Mouse (Mus musculus) ES-Bruce4 (cell line): ENCODE data around the gene Cntnap2. TPM values are rescaled to one million over a fixed set of nuclear protein-coding genes. Genes with fewer than 3 reads are reported as not detected.

Experiments used
- H3K27ac ChIP-seq: 2 replicates; pipeline ENCODE4 v1.5.1; 2012; ENCODE audit warnings: low read length, inconsistent platforms; ENCODE audit not compliant: insufficient read depth
- H3K27me3 ChIP-seq: 2 replicates; pipeline ENCODE4 v1.6.1; 2012; ENCODE audit warnings: mild to moderate bottlenecking, low read length, inconsistent platforms; ENCODE audit not compliant: control insufficient read depth, poor library complexity, insufficient read depth, severe bottlenecking
- H3K36me3 ChIP-seq: 2 replicates; pipeline ENCODE4 v1.6.1; 2012; ENCODE audit warnings: inconsistent platforms, mild to moderate bottlenecking, low read length, moderate library complexity; ENCODE audit not compliant: control insufficient read depth, poor library complexity, insufficient read depth, severe bottlenecking
- H3K4me1 ChIP-seq: one replicate; pipeline ENCODE4 v1.8.1; 2011; ENCODE audit warnings: low read length; ENCODE audit not compliant: control insufficient read depth, insufficient read depth
- H3K4me3 ChIP-seq: 2 replicates; pipeline ENCODE4 v1.5.1; 2011; ENCODE audit warnings: low read depth, mild to moderate bottlenecking, low read length
- H3K9ac ChIP-seq: 2 replicates; pipeline ENCODE4 v1.6.1; 2012; ENCODE audit warnings: low read depth, mild to moderate bottlenecking, inconsistent platforms; ENCODE audit not compliant: poor library complexity, severe bottlenecking
- H3K9me3 ChIP-seq: replicated peaks from 2 replicates; pipeline ENCODE4 v1.6.1; 2012; ENCODE audit warnings: mild to moderate bottlenecking, low read length, inconsistent platforms; ENCODE audit not compliant: control insufficient read depth, poor library complexity, insufficient read depth, severe bottlenecking
- CTCF ChIP-seq: IDR thresholded peaks from one replicate; pipeline ENCODE4 v1.8.1; 2011; ENCODE audit warnings: low read depth, low read length
- EP300 ChIP-seq: IDR thresholded peaks from 2 replicates; pipeline ENCODE4 v1.6.1; 2011; ENCODE audit warnings: low read depth, low read length; ENCODE audit not compliant: insufficient read depth
- POLR2A ChIP-seq: IDR thresholded peaks from one replicate; pipeline ENCODE4 v1.8.1; 2011; ENCODE audit warnings: low read length; ENCODE audit not compliant: insufficient read depth
- polyA plus RNA-seq: library from polyadenylated mRNA; stranded (reverse); fragments of >200 nt; gene quantifications from 2 replicates; pipeline ENCODE4 v1.2.4, GENCODE M21; 2011; ENCODE audit warnings: low read depth; ENCODE audit not compliant: missing spikeins, insufficient read depth, insufficient read length

Gene Cntnap2
- polyA plus RNA-seq, 1 experiment, result 4.8 TPM

GRCm38 (mm10) chr6:46414562-46414961 lies 1355.4 kb downstream of the Cntnap2 start:
- Histone ChIP-seq H3K4me3 (no peak overlapping the region), H3K9ac (no peak overlapping the region), H3K36me3 (no peaks in the 10 kb centered on the region), H3K27me3 (no peaks in the 10 kb centered on the region), H3K27ac (no peak overlapping the region), H3K9me3 (no peaks in the 10 kb centered on the region), H3K4me1 (no peaks in the 10 kb centered on the region)
- TF ChIP-seq POLR2A (no peak), CTCF (no peak), EP300 (no peak)

DNA sequence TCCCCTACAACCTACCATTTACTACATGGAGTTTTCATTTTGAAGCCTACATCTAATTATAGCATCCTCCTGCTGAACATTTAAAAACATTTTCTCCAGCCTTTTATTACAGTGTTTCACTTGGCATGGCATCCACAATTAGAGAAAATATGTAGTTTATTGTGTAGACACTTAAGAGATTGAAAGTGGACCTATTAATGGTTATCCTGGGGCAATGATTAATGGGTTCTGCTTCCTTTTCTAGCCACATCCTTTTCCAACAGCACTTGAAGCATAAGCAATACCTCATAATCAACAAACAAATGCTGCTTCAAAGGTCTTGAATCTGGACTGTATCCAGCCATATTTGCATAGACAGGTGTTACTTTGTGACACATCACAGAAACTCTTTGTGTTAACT lies 1360.7 kb downstream of the Cntnap2 start:
- no peak overlapping the region for H3K9ac ChIP-seq
- no peak overlapping the region for H3K4me3 ChIP-seq
- H3K27me3 ChIP-seq, result no peaks in the 10 kb centered on the region
- H3K9me3 ChIP-seq, result no peaks in the 10 kb centered on the region
- no peaks in the 10 kb centered on the region for H3K36me3 ChIP-seq
- no peaks in the 10 kb centered on the region for H3K4me1 ChIP-seq
- TF ChIP-seq CTCF (no peak), EP300 (no peak), POLR2A (no peak)
- H3K27ac ChIP-seq, result no peak overlapping the region

- no peak for TF ChIP-seq POLR2A
- TF ChIP-seq EP300, result no peak
- TF ChIP-seq CTCF, result no peak
- Histone ChIP-seq H3K4me1 (no peaks in the 10 kb centered on the region), H3K9me3 (no peaks in the 10 kb centered on the region), H3K4me3 (no peak overlapping the region), H3K27me3 (no peaks in the 10 kb centered on the region), H3K27ac (no peak overlapping the region), H3K36me3 (no peaks in the 10 kb centered on the region), H3K9ac (no peak overlapping the region)
Observed at GRCm38 (mm10) chr6:46420349-46420748, 1361.2 kb downstream of the Cntnap2 start.

- Histone ChIP-seq H3K27ac (no peak overlapping the region), H3K27me3 (no peaks in the 10 kb centered on the region), H3K9me3 (no peaks in the 10 kb centered on the region), H3K4me3 (no peak overlapping the region), H3K9ac (no peak overlapping the region), H3K4me1 (no peaks in the 10 kb centered on the region), H3K36me3 (no peaks in the 10 kb centered on the region)
- no peak for TF ChIP-seq CTCF
Observed at GRCm38 (mm10) chr6:46428231-46428630, 1369.1 kb downstream of the Cntnap2 start.

DNA sequence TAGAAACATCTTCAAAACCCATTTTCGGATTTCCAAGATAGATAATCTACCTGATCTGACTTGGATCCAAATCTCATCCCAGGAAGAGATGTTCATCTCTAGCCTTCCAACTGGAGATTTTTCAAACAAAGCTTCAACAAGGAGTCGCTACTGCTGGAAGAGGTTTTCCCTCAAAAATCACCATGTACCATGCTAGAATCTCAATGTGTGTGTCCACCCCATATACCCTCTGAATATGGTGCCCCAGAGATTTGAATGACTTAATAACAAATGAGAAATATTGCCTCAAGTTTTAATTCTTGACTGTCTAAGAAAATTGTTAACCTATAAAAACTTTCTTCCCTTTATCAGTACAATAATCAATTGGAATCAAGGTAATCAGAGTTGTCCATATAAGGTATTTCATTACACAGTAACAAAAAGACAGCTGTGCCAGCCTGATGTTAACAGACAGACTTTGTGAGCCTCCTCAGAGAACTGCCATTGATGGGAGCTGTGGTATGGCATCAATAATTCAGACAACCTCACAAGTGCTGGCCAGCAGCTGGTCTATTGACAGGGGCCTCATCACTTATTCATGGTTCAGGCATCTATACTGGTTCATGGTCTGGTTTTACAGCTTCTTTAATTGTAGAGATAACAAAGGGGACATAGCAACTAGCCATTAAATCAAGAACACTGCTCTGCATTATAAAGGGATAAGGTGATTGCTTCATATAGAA lies 1391.9 kb downstream of the Cntnap2 start:
- no peak overlapping the region for H3K4me3 ChIP-seq
- TF ChIP-seq POLR2A (no peak), EP300 (no peak), CTCF (no peak)
- no peaks in the 10 kb centered on the region for H3K9me3 ChIP-seq

GRCm38 (mm10) chr6:46472683-46473082 lies 1413.5 kb downstream of the Cntnap2 start:
- TF ChIP-seq POLR2A, result no peak
- TF ChIP-seq CTCF, result no peak
- TF ChIP-seq EP300, result no peak
- H3K9me3 ChIP-seq, result no peaks in the 10 kb centered on the region
- H3K27me3 ChIP-seq, result no peaks in the 10 kb centered on the region
- H3K36me3 ChIP-seq, result no peaks in the 10 kb centered on the region
- no peak overlapping the region for H3K4me3 ChIP-seq
- no peaks in the 10 kb centered on the region for H3K4me1 ChIP-seq
- no peak overlapping the region for H3K9ac ChIP-seq
- H3K27ac ChIP-seq, result no peak overlapping the region

More for the DNA sequence above, 1391.9 kb downstream of the Cntnap2 start:
- H3K9ac ChIP-seq, result no peak overlapping the region
- no peaks in the 10 kb centered on the region for H3K27me3 ChIP-seq
- no peaks in the 10 kb centered on the region for H3K36me3 ChIP-seq
- H3K27ac ChIP-seq, result no peak overlapping the region
- H3K4me1 ChIP-seq, result no peaks in the 10 kb centered on the region
